Mouse (Mus musculus) heart, adult 2 months (tissue): ENCODE measurements around the gene Satb2. TPM values are rescaled to one million over a fixed set of nuclear protein-coding genes. Genes with fewer than 3 reads are reported as not detected.

ENCODE experiments used
- DNase-seq, 2 experiments: peaks; one replicate each; pipeline ENCODE4 v3.0.0; 2021
- H3K27ac ChIP-seq: fragments of 200-600 bp; 2 replicates; pipeline ENCODE4 v1.8.1; 2022
- H3K27me3 ChIP-seq: fragments of 200-500 bp; 2 replicates; pipeline ENCODE4 v1.6.1; 2012; ENCODE audit warnings: mild to moderate bottlenecking, low read length, inconsistent platforms, mixed read lengths; ENCODE audit not compliant: control insufficient read depth, insufficient read depth
- H3K36me3 ChIP-seq: fragments of 200-500 bp; 2 replicates; pipeline ENCODE4 v1.6.1; 2012; ENCODE audit warnings: low read length, inconsistent platforms; ENCODE audit not compliant: control insufficient read depth, insufficient read depth
- H3K4me1 ChIP-seq: fragments of 200-500 bp; 2 replicates; pipeline ENCODE4 v1.6.1; 2011; ENCODE audit warnings: low read length; ENCODE audit not compliant: control insufficient read depth, insufficient read depth
- H3K4me3 ChIP-seq: fragments of 200-600 bp; 2 replicates; pipeline ENCODE4 v1.8.1; 2022
- H3K79me2 ChIP-seq: fragments of 200-500 bp; replicated peaks from 2 replicates; pipeline ENCODE4 v1.6.1; 2012; ENCODE audit warnings: mild to moderate bottlenecking, inconsistent platforms, low read length, moderate library complexity, mixed read lengths; ENCODE audit not compliant: control insufficient read depth, insufficient read depth
- H3K9ac ChIP-seq: fragments of 200-500 bp; 2 replicates; pipeline ENCODE4 v1.6.1; 2012; ENCODE audit warnings: low read depth, mild to moderate bottlenecking, control low read depth, inconsistent platforms, low read length, mixed read lengths
- CTCF ChIP-seq: fragments of 200-600 bp; IDR thresholded peaks from 2 replicates; pipeline ENCODE4 v1.8.1; 2022; ENCODE audit warnings: antibody characterized with exemption, mild to moderate bottlenecking, moderate library complexity
- EP300 ChIP-seq: fragments of 200-500 bp; IDR thresholded peaks from 2 replicates; pipeline ENCODE4 v1.6.1; 2011; ENCODE audit warnings: low read depth, low read length, control low read depth; ENCODE audit not compliant: insufficient read depth
- POLR2A ChIP-seq: fragments of 200-500 bp; IDR thresholded peaks from 2 replicates; pipeline ENCODE4 v1.6.1; 2011; ENCODE audit warnings: mild to moderate bottlenecking, low read depth, low read length, control low read depth; ENCODE audit not compliant: insufficient read depth
- WGBS: fragments of 180-500 bp; shearing (Covaris S2); methylation state at CpG from one replicate; pipeline ENCODE4 v1.1.7; 2018; 5-methylcytosine and 5-hydroxymethylcytosine counted together
- intact Hi-C: fragments of 180-260 bp; cut with DNase I; formaldehyde crosslinking; loops from one replicate; pipeline ENCODE4 v1.15.1; 2025
- polyA plus RNA-seq: library from polyadenylated mRNA; depleted of rRNA; stranded (reverse); fragments of >200 nt; gene quantifications from 2 replicates; pipeline ENCODE4 v1.2.3, GENCODE M21; 2012
- total RNA-seq, 2 experiments: library from RNA; stranded (reverse); gene quantifications; 2 replicates each; pipeline ENCODE4 v1.2.3; 2021

Gene Satb2
- total and polyA plus RNA-seq, 3 experiments: 0.14 to 0.39 (median 0.25) TPM

DNA sequence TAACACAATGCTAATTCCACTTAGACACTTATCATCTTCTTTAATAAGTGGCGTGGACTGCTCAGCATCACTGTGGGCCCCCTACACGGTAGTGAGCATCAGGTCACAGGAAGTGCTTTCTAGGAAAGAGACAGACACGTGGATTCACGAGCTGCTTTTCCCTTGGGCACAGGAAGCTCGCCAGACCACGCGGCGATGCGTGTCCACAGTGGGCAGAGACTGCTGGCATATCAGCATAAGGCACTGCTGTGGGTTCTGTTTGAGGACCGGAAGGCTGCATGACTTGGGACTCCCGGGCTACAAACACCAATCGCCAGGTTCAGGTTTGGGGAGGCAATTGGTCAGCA is 22.7 kb downstream of the Satb2 start:
- no peaks in the 10 kb centered on the region for H3K4me1 ChIP-seq
- no peak for DNase-seq
- intact Hi-C loops: no loop called here
- no peak overlapping the region for H3K27ac ChIP-seq
- H3K27me3 ChIP-seq: no peaks in the 10 kb centered on the region
- no peaks in the 10 kb centered on the region for H3K36me3 ChIP-seq
- H3K9ac ChIP-seq: no peak overlapping the region
- 68% methylated on average over 12 of the region's 12 CpGs for whole genome bisulfite sequencing
- H3K79me2 ChIP-seq: no peaks in the 10 kb centered on the region
- TF ChIP-seq POLR2A: no peak
- TF ChIP-seq EP300: no peak
- no peak for TF ChIP-seq CTCF
- no peak overlapping the region for H3K4me3 ChIP-seq

DNA sequence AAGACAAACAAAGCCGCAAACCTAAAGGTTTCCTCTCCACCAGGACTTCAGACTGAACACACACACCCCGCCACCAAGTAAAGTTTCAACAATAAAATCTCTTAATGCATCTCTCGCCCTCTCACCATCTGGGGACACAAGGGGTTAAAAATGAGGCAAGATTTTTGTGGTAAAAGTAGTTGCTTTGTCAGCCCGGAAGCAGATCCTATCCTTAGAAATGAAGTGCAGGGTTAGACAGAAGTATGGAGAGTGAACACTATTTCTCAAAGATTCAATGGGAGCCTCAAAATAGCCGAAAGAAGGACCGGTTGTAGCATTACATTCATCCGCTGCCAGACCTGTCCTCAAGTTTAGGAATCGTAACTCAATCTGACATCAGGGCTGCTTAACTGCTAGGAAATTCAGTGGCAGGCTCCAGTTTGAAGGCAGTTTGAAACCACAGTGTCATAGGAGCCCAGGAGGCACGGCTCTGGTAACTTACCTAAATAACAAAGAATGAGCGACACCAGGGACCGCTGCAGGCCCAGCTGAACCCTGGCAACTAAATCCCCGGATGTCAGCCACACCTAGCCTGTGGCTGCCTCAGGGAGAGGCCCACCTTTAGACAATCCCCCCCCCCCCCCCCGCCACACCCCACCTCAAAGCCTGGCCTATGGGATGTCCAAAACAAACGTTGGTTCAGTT is 23.3 kb downstream of the Satb2 start:
- Histone ChIP-seq H3K4me1 (no peaks in the 10 kb centered on the region), H3K9ac (no peak overlapping the region), H3K4me3 (no peak overlapping the region), H3K27me3 (no peaks in the 10 kb centered on the region), H3K36me3 (no peaks in the 10 kb centered on the region), H3K27ac (no peak overlapping the region), H3K79me2 (no peaks in the 10 kb centered on the region)
- TF ChIP-seq POLR2A (no peak), CTCF (no peak), EP300 (no peak)
- intact Hi-C loops: no loop called here
- 78% methylated on average over 14 of the region's 14 CpGs for WGBS
- no peak for DNase-seq

DNA sequence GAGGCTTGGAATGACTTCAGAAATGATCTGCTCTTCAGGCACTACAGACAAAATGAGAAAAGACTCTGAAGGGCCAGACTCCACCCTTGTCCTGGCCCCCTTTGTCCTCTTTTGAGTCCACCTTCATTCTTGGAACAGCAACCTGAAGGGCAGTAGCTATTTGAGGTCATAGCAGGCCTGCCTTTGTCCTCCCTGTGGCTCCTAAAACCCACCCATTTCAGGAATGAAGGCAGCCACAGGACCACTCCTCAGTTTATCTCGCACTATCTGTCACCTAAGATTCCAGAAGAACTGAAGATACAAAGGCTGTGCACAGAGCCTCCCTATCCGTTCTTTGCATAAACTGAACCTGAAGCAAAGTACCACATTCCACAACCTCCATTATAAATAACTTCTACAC is 24.9 kb downstream of the Satb2 start:
- H3K4me1 ChIP-seq: no peaks in the 10 kb centered on the region
- H3K27me3 ChIP-seq: no peaks in the 10 kb centered on the region
- H3K4me3 ChIP-seq: no peak overlapping the region
- TF ChIP-seq POLR2A (no peak), CTCF (no peak), EP300 (no peak)
- no peaks in the 10 kb centered on the region for H3K36me3 ChIP-seq
- WGBS: 82% methylated on average over 2 of the region's 2 CpGs
- intact Hi-C loops: no loop called here
- DNase-seq: no peak
- no peak overlapping the region for H3K9ac ChIP-seq
- H3K79me2 ChIP-seq: no peaks in the 10 kb centered on the region
- no peak overlapping the region for H3K27ac ChIP-seq

DNA sequence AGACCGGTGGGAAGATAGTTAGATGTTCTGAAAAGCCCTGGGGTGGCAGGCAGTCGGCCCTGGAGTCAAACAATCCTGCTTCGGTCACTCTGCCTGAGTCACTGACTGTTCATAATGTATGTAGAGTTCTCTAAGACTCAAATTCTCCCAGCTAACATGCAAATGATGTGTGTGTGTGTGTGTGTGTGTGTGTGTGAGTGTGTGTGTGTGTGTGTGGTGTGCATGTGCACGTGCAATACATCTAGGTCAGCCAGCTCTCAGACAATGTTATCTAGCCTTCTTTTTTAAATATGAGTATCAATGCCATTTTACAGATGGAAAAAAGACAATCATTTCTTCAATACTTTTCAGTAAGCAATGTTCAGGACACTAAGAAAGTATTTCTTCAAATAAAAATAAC is 26.5 kb downstream of the Satb2 start:
- Histone ChIP-seq H3K36me3 (no peaks in the 10 kb centered on the region), H3K9ac (no peak overlapping the region), H3K27ac (no peak overlapping the region), H3K4me1 (no peaks in the 10 kb centered on the region), H3K27me3 (no peaks in the 10 kb centered on the region), H3K4me3 (no peak overlapping the region), H3K79me2 (no peaks in the 10 kb centered on the region)
- DNase-seq: no peak
- TF ChIP-seq EP300 (no peak), POLR2A (no peak), CTCF (no peak)
- 68% methylated on average over 4 of the region's 4 CpGs for WGBS
- intact Hi-C loops: no loop called here

DNA sequence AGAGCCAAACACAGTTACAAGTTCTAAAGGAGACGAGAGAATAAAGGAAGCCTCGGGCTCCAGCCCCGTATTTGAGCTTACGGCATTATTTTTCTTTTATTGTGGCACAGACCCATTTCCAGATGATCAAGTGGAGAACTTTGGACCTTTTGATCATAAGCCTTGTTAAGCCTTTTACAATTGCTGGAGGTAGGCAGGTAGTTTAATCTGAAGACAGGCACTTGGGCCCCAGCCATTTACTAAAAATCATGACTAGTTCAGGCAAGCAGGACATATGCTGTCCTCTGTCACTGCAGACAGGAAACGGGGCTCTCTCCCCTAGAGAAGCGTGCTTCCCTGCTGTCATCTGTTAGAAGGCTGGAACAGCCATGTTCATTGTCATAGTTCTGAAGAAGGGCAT is 26.9 kb downstream of the Satb2 start:
- no peak overlapping the region for H3K9ac ChIP-seq
- intact Hi-C loops: no loop called here
- no peaks in the 10 kb centered on the region for H3K4me1 ChIP-seq
- no peaks in the 10 kb centered on the region for H3K27me3 ChIP-seq
- no peaks in the 10 kb centered on the region for H3K79me2 ChIP-seq
- TF ChIP-seq EP300 (no peak), POLR2A (no peak), CTCF (no peak)
- 72% methylated on average over 6 of the region's 6 CpGs for WGBS
- no peak overlapping the region for H3K27ac ChIP-seq
- no peak for DNase-seq
- no peaks in the 10 kb centered on the region for H3K36me3 ChIP-seq
- no peak overlapping the region for H3K4me3 ChIP-seq

DNA sequence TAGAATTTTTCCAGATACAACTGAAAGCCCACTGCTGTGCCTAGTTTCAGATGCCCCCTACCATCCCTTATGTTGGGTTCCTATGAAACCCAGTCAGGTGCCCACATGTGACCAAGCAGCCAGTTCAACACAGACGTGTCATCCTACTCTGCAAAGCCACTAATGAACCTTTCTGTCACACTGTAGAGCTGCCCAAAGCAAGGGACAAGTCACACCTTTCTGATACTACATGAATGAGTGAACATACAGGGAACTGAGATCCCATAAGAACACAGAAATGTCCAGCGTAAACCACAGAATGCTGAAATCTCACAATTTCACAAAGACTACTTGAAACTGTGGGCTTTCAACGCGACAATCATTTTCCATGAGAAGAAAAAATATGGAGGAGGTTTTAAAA is 39.0 kb downstream of the Satb2 start:
- Histone ChIP-seq H3K27me3 (no peaks in the 10 kb centered on the region), H3K4me3 (no peak overlapping the region), H3K79me2 (no peaks in the 10 kb centered on the region), H3K27ac (no peak overlapping the region), H3K4me1 (no peaks in the 10 kb centered on the region), H3K36me3 (no peaks in the 10 kb centered on the region), H3K9ac (no peak overlapping the region)
- 89% methylated on average over 4 of the region's 4 CpGs for WGBS
- DNase-seq: no peak
- TF ChIP-seq EP300 (no peak), POLR2A (no peak), CTCF (no peak)
- intact Hi-C loops: no loop called here
